Mouse (Mus musculus) ES-Bruce4 (cell line): ENCODE results near the gene Ccdc57. TPM values are rescaled to one million over a fixed set of nuclear protein-coding genes. Genes with fewer than 3 reads are reported as not detected.
A peak's percentile ranks its signal among the peaks of the same experiment; 100 is the strongest.
"Not testable (repeated sequence)": the region's sequence is repeated elsewhere in the genome, so short reads cannot be mapped to it uniquely, and the experiment has no call there.

Experiments used
- H3K27ac ChIP-seq: 2 replicates; pipeline ENCODE4 v1.5.1; 2012; ENCODE audit warnings: low read length, inconsistent platforms; ENCODE audit not compliant: insufficient read depth
- H3K27me3 ChIP-seq: 2 replicates; pipeline ENCODE4 v1.6.1; 2012; ENCODE audit warnings: mild to moderate bottlenecking, low read length, inconsistent platforms; ENCODE audit not compliant: control insufficient read depth, poor library complexity, insufficient read depth, severe bottlenecking
- H3K36me3 ChIP-seq: 2 replicates; pipeline ENCODE4 v1.6.1; 2012; ENCODE audit warnings: inconsistent platforms, mild to moderate bottlenecking, low read length, moderate library complexity; ENCODE audit not compliant: control insufficient read depth, poor library complexity, insufficient read depth, severe bottlenecking
- H3K4me1 ChIP-seq: one replicate; pipeline ENCODE4 v1.8.1; 2011; ENCODE audit warnings: low read length; ENCODE audit not compliant: control insufficient read depth, insufficient read depth
- H3K4me3 ChIP-seq: 2 replicates; pipeline ENCODE4 v1.5.1; 2011; ENCODE audit warnings: low read depth, mild to moderate bottlenecking, low read length
- H3K9ac ChIP-seq: 2 replicates; pipeline ENCODE4 v1.6.1; 2012; ENCODE audit warnings: low read depth, mild to moderate bottlenecking, inconsistent platforms; ENCODE audit not compliant: poor library complexity, severe bottlenecking
- H3K9me3 ChIP-seq: replicated peaks from 2 replicates; pipeline ENCODE4 v1.6.1; 2012; ENCODE audit warnings: mild to moderate bottlenecking, low read length, inconsistent platforms; ENCODE audit not compliant: control insufficient read depth, poor library complexity, insufficient read depth, severe bottlenecking
- CTCF ChIP-seq: IDR thresholded peaks from one replicate; pipeline ENCODE4 v1.8.1; 2011; ENCODE audit warnings: low read depth, low read length
- EP300 ChIP-seq: IDR thresholded peaks from 2 replicates; pipeline ENCODE4 v1.6.1; 2011; ENCODE audit warnings: low read depth, low read length; ENCODE audit not compliant: insufficient read depth
- POLR2A ChIP-seq: IDR thresholded peaks from one replicate; pipeline ENCODE4 v1.8.1; 2011; ENCODE audit warnings: low read length; ENCODE audit not compliant: insufficient read depth
- polyA plus RNA-seq: library from polyadenylated mRNA; stranded (reverse); fragments of >200 nt; gene quantifications from 2 replicates; pipeline ENCODE4 v1.2.4, GENCODE M21; 2011; ENCODE audit warnings: low read depth; ENCODE audit not compliant: missing spikeins, insufficient read depth, insufficient read length

The Ccdc57 gene
- polyA plus RNA-seq, 1 experiment: 3.4 TPM

DNA sequence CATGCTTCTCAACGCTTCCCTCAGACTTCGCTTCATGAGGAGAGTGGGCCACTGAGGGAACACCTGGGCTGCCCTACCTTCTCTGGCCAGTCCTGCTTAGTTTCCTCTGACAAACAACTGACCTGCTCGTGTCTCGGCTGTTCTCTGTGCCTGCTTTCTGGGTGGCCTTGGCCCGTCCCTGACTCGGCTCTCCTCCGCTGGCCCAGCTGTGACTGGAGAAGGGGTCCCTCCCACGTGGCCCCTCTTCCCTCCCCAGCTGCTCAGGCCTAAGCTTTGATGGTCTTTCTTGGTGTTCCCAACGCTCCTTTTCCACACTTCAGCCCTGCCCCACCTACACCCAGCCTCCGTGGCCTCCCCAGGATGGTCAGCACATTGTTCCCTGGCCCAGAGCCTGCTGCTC, 69.9 kb downstream of the Ccdc57 start:
- no peak overlapping the region for H3K27ac ChIP-seq
- no peaks in the 10 kb centered on the region for H3K36me3 ChIP-seq
- H3K4me1 ChIP-seq: no peaks in the 10 kb centered on the region
- no peak overlapping the region for H3K9ac ChIP-seq
- TF ChIP-seq CTCF: no peak
- no peak for TF ChIP-seq EP300
- TF ChIP-seq POLR2A: no peak
- no peaks in the 10 kb centered on the region for H3K9me3 ChIP-seq
- no peaks in the 10 kb centered on the region for H3K27me3 ChIP-seq
- no peak overlapping the region for H3K4me3 ChIP-seq

DNA sequence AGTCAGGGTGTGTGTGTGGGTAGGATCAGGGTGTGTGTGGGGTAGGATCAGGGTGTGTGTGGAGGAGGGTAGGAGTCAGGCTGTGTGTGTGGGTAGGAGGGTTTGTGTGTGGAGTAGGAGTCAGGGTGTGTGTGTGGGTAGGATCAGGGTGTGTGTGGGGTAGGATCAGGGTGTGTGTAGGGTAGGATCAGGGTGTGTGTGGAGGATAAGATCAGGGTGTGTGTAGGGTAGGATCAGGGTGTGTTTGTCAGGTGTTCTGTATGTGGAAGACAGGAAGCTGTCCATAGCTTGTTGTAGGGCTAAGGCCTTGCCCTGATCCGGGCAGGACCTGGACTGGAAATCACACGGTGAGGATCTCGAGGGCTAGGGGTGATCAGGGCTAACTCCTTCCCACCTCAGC, 76.7 kb downstream of the Ccdc57 start:
- H3K9ac ChIP-seq, H3K9me3 ChIP-seq, H3K4me3 ChIP-seq, H3K36me3 ChIP-seq, H3K27me3 ChIP-seq, H3K4me1 ChIP-seq, H3K27ac ChIP-seq: not testable (repeated sequence)

DNA sequence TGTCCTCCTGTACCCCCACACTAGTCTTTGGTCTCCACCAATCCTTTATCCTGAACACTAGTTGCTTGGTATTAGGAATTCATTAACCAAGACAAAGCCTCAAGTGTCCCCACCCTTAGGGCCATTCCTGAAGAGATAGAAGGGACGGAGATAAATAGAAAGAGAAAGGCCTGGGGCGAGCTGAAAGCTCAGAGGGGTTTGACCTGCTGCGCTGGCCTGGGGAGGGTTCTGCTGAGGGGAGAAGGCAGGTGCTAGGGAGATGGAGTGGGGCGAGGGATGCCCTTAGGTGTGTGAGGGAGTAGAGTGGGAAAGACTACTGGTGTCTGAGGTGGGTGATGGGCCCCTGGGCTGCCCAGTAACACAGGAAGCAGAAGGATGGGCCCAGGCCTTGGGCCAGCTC, 78.9 kb downstream of the Ccdc57 start:
- Histone ChIP-seq H3K9me3 (no peaks in the 10 kb centered on the region), H3K4me3 (no peak overlapping the region), H3K27me3 (no peaks in the 10 kb centered on the region), H3K27ac (peak overlapping the region; percentile 51), H3K36me3 (no peaks in the 10 kb centered on the region), H3K9ac (no peak overlapping the region), H3K4me1 (peaks cover 16% of the 10 kb centered on the region)
- TF ChIP-seq CTCF (no peak), EP300 (peak; percentile 57; the same call in 1 of the 2 replicates)

DNA sequence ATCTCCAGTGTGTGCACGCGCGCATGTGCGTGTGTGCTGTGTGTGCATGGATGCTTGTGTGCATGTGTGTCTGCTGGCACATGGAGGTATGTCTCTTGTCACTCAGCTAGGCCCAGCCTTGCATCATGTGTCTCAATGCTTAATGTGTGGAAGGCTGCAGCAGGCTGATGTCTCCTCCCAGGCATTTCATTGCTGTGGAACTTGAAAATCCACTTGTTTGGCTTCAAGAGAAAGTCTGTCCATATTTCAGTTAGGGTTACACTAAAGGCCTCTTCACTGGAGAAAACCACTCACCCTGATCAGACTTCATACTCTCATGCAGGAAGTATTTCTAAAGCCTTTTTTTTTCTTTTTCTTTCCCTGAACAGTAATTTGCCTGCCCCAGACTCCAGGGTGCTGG, 79.5 kb downstream of the Ccdc57 start:
- peaks cover 16% of the 10 kb centered on the region for H3K4me1 ChIP-seq
- peak overlapping the region; percentile 94 for H3K27ac ChIP-seq
- no peak overlapping the region for H3K9ac ChIP-seq
- H3K36me3 ChIP-seq: no peaks in the 10 kb centered on the region
- no peaks in the 10 kb centered on the region for H3K27me3 ChIP-seq
- TF ChIP-seq CTCF (no peak), POLR2A (no peak), EP300 (no peak)
- H3K9me3 ChIP-seq: no peaks in the 10 kb centered on the region
- H3K4me3 ChIP-seq: no peak overlapping the region

DNA sequence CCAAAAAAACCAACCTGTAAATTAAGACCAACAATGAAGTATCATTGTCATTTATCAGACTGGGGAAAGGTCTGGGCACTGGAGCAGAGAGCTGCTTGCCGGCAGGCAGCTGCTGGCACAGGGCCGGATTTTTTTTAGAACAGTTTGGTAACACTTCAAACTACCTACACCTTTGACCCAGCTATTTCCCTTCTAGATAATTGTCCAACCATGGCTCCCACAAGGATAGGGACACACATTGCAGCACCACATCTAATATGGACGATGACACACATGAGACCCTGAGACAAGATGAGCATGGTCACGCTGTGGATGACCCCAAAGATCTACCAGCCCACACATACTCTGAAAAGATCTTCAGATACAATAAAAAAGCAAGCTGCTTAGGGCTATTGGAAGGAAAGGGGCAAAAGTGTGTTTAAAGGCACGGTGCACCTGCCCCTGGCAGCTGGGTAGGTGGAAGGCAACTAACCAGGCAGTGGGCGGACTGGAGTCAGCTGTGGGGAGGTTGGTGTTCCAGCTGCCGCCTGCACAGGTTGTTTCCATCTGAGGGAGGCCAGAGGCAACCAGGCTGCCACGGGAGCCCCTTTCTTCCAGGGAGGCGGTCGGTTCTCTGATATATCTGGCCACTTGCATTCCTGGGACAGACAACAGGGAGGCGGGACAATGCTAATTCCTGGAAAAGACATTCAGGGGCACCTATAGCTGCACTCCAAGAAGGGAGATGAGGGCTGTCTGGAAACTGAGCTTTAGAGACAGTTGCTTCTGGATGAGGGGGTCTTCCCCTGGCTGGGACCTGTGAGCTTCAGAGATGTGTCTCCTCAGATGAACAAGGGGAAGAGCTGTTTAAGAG, 80.4 kb downstream of the Ccdc57 start:
- Histone ChIP-seq H3K9ac (peak overlapping the region; percentile 2; the same call in 1 of the 2 replicates), H3K27me3 (no peaks in the 10 kb centered on the region), H3K4me3 (peak overlapping the region; percentile 27), H3K4me1 (peaks cover 16% of the 10 kb centered on the region), H3K9me3 (no peaks in the 10 kb centered on the region), H3K36me3 (no peaks in the 10 kb centered on the region), H3K27ac (peak overlapping the region; percentile 94)
- TF ChIP-seq CTCF: no peak
- no peak for TF ChIP-seq POLR2A
- no peak for TF ChIP-seq EP300

DNA sequence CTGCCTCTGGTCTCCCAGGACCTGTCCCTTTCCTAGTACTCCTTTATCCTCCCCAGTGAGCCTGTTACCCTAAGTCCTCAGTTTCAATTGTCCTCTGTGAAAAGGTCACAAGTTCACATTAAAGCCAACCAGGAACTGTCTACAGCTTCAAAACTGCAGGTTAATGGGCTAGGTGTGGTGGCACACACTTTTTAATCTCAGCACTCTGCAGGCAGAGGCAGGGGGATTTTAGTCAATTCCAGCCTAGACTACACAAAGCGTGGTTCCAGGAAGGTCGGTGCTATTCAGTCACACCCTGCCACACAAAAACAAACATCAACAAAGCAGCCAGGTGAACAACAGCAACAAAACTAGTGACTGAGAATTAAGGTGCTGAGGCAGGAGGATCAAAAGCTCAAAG, 81.1 kb downstream of the Ccdc57 start:
- H3K9me3 ChIP-seq: no peaks in the 10 kb centered on the region
- no peak overlapping the region for H3K9ac ChIP-seq
- H3K36me3 ChIP-seq: no peaks in the 10 kb centered on the region
- peaks cover 16% of the 10 kb centered on the region for H3K4me1 ChIP-seq
- peak overlapping the region; percentile 94 for H3K27ac ChIP-seq
- TF ChIP-seq EP300 (peak; percentile 81), POLR2A (no peak)
- H3K27me3 ChIP-seq: no peaks in the 10 kb centered on the region
- no peak overlapping the region for H3K4me3 ChIP-seq
